Mouse (Mus musculus): ENCODE results near the gene Mtmr3. TPM values are rescaled to one million over a fixed set of nuclear protein-coding genes. Genes with fewer than 3 reads are reported as not detected.

The Mtmr3 gene
- polyA plus RNA-seq (2015; fragmentation: Nextera tagmentation; extraction: Ambion mirVana) = 16.5 and 21.0 TPM in 2 replicates

GRCm38 (mm10) chr11:4594608-4595500 lies at the start of gene Mtmr3:
Gene Mtmr3, minus strand, starts transcription at chr11:4594863.

GRCm38 (mm10) chr11:4637534-4638234 lies 43.0 kb upstream of the Mtmr3 start, which contains the start of gene Ascc2:
Gene Ascc2, plus strand, starts transcription at chr11:4637747.

DNA sequence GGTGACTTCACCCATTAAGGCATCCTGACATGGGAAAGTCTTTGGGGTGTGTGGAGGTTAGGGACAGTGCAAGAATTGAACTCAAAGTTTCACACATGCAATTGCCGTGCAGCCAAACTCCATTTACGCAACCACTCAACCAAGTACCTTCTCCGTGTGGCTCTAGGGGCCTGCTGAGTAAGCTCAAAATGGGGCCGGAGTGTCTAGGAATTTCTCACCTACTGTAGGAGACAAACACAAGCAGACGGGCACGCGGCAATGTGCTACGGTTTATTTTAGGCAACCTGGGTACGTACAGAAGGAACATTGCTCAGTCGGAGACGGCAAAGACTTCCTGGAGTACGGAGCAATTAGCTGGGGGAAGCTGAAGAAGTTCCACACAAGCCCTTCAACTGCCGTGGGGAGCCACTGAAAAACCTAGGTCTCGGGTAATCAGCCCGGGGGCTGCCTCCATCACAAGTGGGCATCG lies 25.4 kb upstream of the Mtmr3 start, which contains the start of gene Gm11032:
TSS of gene Gm11032 (plus strand) at position 51 of the 469 bp plus-strand sequence.

DNA sequence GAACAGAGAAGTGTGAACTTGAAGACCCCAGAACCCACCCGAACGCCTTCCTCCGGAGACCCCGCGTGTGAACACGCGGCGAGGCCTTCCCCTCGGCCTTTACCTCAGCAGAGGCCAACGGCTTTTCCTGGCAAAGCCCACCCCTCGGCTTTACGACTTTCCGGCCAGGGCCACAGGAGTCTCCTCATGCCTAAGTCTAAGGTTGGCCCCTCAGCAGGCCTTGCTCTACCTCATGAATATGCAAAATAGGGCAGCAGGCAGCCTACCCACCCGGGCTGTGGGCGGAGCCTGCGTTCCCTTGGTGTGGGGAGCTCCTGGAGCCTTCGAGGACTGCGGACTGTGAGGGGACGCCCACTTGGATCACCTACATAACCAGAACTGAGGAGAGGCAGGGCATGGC lies 153.7 kb downstream of the Mtmr3 start, which contains the start of gene Hormad2:
TSS of gene Hormad2 (minus strand) at position 128 of the 400 bp plus-strand sequence.

Other genes starting within 250 kb of the Mtmr3 start
- gene Hormad2, start 153.8 kb downstream of the Mtmr3 start, polyA plus RNA-seq (2015; fragmentation: Nextera tagmentation; extraction: Ambion mirVana) = 0.08 and 0.90 TPM in 2 replicates
- not detected in 2 replicates for gene Gm11032, start 25.2 kb upstream of the Mtmr3 start, polyA plus RNA-seq (2015; fragmentation: Nextera tagmentation; extraction: Ambion mirVana)
- gene Ascc2, start 42.9 kb upstream of the Mtmr3 start, polyA plus RNA-seq (2015; fragmentation: Nextera tagmentation; extraction: Ambion mirVana) = 16.7 and 25.0 TPM in 2 replicates
- 1,531 and 1,840 TPM in 2 replicates for gene Uqcr10, start 109.5 kb upstream of the Mtmr3 start, polyA plus RNA-seq (2015; fragmentation: Nextera tagmentation; extraction: Ambion mirVana)
- gene Zmat5, start 109.8 kb upstream of the Mtmr3 start, polyA plus RNA-seq (2015; fragmentation: Nextera tagmentation; extraction: Ambion mirVana) = 85.8 and 89.4 TPM in 2 replicates
- gene Cabp7, start 151.9 kb upstream of the Mtmr3 start, polyA plus RNA-seq (2015; fragmentation: Nextera tagmentation; extraction: Ambion mirVana) = 0.24 and 0.32 TPM in 2 replicates

All from adrenal gland, postnatal 0 days (tissue).